Mouse (Mus musculus) embryonic facial prominence, embryonic 11.5 days (tissue): ENCODE measurements at regions not wholly inside any gene's neighbourhood (a gene's known extent, or its start where the extent isn't known, plus 50 kb on each side); places are given as distances from the start of the nearest gene placed in this dataset.

Experiments
- ATAC-seq: fragments of 200-750 bp; cut with Nextera tagmentation; replicated peaks from 2 replicates; pipeline ENCODE4 v1.8.0; 2017; ENCODE audit warnings: low read depth; ENCODE audit not compliant: insufficient number of reproducible peaks, low FRiP score, low TSS enrichment
- DNase-seq: peaks from one replicate; pipeline ENCODE4 v3.0.0-alpha.2; 2015; ENCODE audit warnings: low spot score
- H3K27ac ChIP-seq: fragments of 300-500 bp; sonication (generic); replicated peaks from 2 replicates; pipeline ENCODE4 v1.5.1; 2014; ENCODE audit warnings: mild to moderate bottlenecking, low read depth, low read length, control low read depth
- H3K27me3 ChIP-seq: fragments of 300-500 bp; sonication (generic); 2 replicates; pipeline ENCODE4 v1.6.1; 2014; ENCODE audit warnings: mild to moderate bottlenecking, low read length, moderate library complexity, mixed read lengths; ENCODE audit not compliant: control insufficient read depth, insufficient read depth
- H3K36me3 ChIP-seq: fragments of 300-500 bp; sonication (generic); replicated peaks from 2 replicates; pipeline ENCODE4 v1.6.1; 2014; ENCODE audit warnings: low read depth, mild to moderate bottlenecking, low read length, moderate library complexity, mixed read lengths; ENCODE audit not compliant: control insufficient read depth, insufficient read depth
- H3K4me1 ChIP-seq: fragments of 300-500 bp; sonication (generic); 2 replicates; pipeline ENCODE4 v1.6.1; 2014; ENCODE audit warnings: low read length, mixed read lengths; ENCODE audit not compliant: control insufficient read depth, insufficient read depth
- H3K4me2 ChIP-seq: fragments of 300-500 bp; sonication (generic); 2 replicates; pipeline ENCODE4 v1.6.1; 2014; ENCODE audit warnings: low read depth, mild to moderate bottlenecking, control low read depth, low read length, moderate library complexity
- H3K4me3 ChIP-seq: fragments of 300-500 bp; sonication (generic); 2 replicates; pipeline ENCODE4 v1.5.1; 2014; ENCODE audit warnings: low read depth, low read length, control low read depth
- H3K9ac ChIP-seq: fragments of 300-500 bp; sonication (generic); replicated peaks from 2 replicates; pipeline ENCODE4 v1.6.1; 2014; ENCODE audit warnings: mild to moderate bottlenecking, control low read depth, low read length
- H3K9me3 ChIP-seq: fragments of 300-500 bp; sonication (generic); replicated peaks from 2 replicates; pipeline ENCODE4 v1.6.1; 2016; ENCODE audit warnings: mild to moderate bottlenecking, low read length, inconsistent platforms, mixed read lengths; ENCODE audit not compliant: control insufficient read depth
- WGBS: fragments of 180-500 bp; shearing (Covaris S2); extraction: QIAGEN DNeasy Blood & Tissue Kit; methylation state at CpG from one replicate; pipeline ENCODE4 v1.1.7; 2014; 5-methylcytosine and 5-hydroxymethylcytosine counted together

- Histone ChIP-seq H3K4me1 (no peaks in the 10 kb centered on the region), H3K4me2 (no peak overlapping the region), H3K9ac (no peak overlapping the region), H3K4me3 (no peak overlapping the region), H3K27me3 (no peaks in the 10 kb centered on the region), H3K36me3 (no peaks in the 10 kb centered on the region), H3K9me3 (no peaks in the 10 kb centered on the region), H3K27ac (no peak overlapping the region)
- ATAC-seq (no peak), DNase-seq (no peak)
- WGBS = 88% methylated on average over 1 of the region's 1 CpGs
Observed at GRCm38 (mm10) chr1:144313318-144313717, 64.3 kb upstream of the Rgs1 start.

- no peak overlapping the region for H3K9ac ChIP-seq
- 64% methylated on average over 3 of the region's 3 CpGs for WGBS
- DNase-seq (no peak), ATAC-seq (no peak)
- no peak overlapping the region for H3K4me3 ChIP-seq
- H3K4me2 ChIP-seq = no peak overlapping the region
- H3K27ac ChIP-seq = no peak overlapping the region
- H3K36me3 ChIP-seq = no peaks in the 10 kb centered on the region
- H3K4me1 ChIP-seq = no peaks in the 10 kb centered on the region
- no peaks in the 10 kb centered on the region for H3K27me3 ChIP-seq
- H3K9me3 ChIP-seq = no peaks in the 10 kb centered on the region
Observed at GRCm38 (mm10) chr1:144309901-144310300, 60.9 kb upstream of the Rgs1 start.

GRCm38 (mm10) chr1:144308313-144308712, 59.3 kb upstream of the Rgs1 start:
- H3K4me2 ChIP-seq = no peak overlapping the region
- H3K4me1 ChIP-seq = no peaks in the 10 kb centered on the region
- H3K9me3 ChIP-seq = no peaks in the 10 kb centered on the region
- no peak overlapping the region for H3K27ac ChIP-seq
- H3K9ac ChIP-seq = no peak overlapping the region
- DNase-seq = no peak
- H3K36me3 ChIP-seq = no peaks in the 10 kb centered on the region
- ATAC-seq = no peak
- H3K27me3 ChIP-seq = no peaks in the 10 kb centered on the region
- 87% methylated on average over 5 of the region's 5 CpGs for WGBS
- H3K4me3 ChIP-seq = no peak overlapping the region

- Histone ChIP-seq H3K9ac (no peak overlapping the region), H3K27me3 (no peaks in the 10 kb centered on the region), H3K9me3 (no peaks in the 10 kb centered on the region), H3K4me2 (no peak overlapping the region), H3K4me1 (no peaks in the 10 kb centered on the region), H3K4me3 (no peak overlapping the region), H3K27ac (no peak overlapping the region), H3K36me3 (no peaks in the 10 kb centered on the region)
- 92% methylated on average over 2 of the region's 2 CpGs for WGBS
- ATAC-seq (no peak), DNase-seq (no peak)
Observed at GRCm38 (mm10) chr1:144307854-144308285, 58.8 kb upstream of the Rgs1 start.

GRCm38 (mm10) chr1:144307017-144307853, 58.2 kb upstream of the Rgs1 start:
- DNase-seq (no peak), ATAC-seq (no peak)
- no peaks in the 10 kb centered on the region for H3K4me1 ChIP-seq
- H3K9me3 ChIP-seq = no peaks in the 10 kb centered on the region
- H3K4me3 ChIP-seq = no peak overlapping the region
- H3K9ac ChIP-seq = no peak overlapping the region
- H3K27ac ChIP-seq = no peak overlapping the region
- H3K4me2 ChIP-seq = no peak overlapping the region
- WGBS = 76% methylated on average over 7 of the region's 7 CpGs
- no peaks in the 10 kb centered on the region for H3K27me3 ChIP-seq
- no peaks in the 10 kb centered on the region for H3K36me3 ChIP-seq

GRCm38 (mm10) chr1:144306284-144306683, 57.2 kb upstream of the Rgs1 start:
- Histone ChIP-seq H3K4me2 (no peak overlapping the region), H3K27ac (no peak overlapping the region), H3K4me1 (no peaks in the 10 kb centered on the region), H3K36me3 (no peaks in the 10 kb centered on the region), H3K27me3 (no peaks in the 10 kb centered on the region), H3K9me3 (no peaks in the 10 kb centered on the region), H3K4me3 (no peak overlapping the region), H3K9ac (no peak overlapping the region)
- no peak for ATAC-seq
- peak; percentile 10 for DNase-seq
- 76% methylated on average over 2 of the region's 2 CpGs for WGBS

GRCm38 (mm10) chr1:144300670-144301069, 51.6 kb upstream of the Rgs1 start:
- DNase-seq (no peak), ATAC-seq (no peak)
- no peak overlapping the region for H3K9ac ChIP-seq
- H3K4me3 ChIP-seq = no peak overlapping the region
- no peaks in the 10 kb centered on the region for H3K27me3 ChIP-seq
- 80% methylated on average over 2 of the region's 2 CpGs for WGBS
- H3K4me1 ChIP-seq = no peaks in the 10 kb centered on the region
- no peak overlapping the region for H3K4me2 ChIP-seq
- no peaks in the 10 kb centered on the region for H3K9me3 ChIP-seq
- H3K27ac ChIP-seq = no peak overlapping the region
- no peaks in the 10 kb centered on the region for H3K36me3 ChIP-seq
